Mouse (Mus musculus): ENCODE data around the gene Hnrnpab. TPM values are rescaled to one million over a fixed set of nuclear protein-coding genes. Genes with fewer than 3 reads are reported as not detected.

Hnrnpab gene
- polyA plus RNA-seq (2015; fragmentation: Nextera tagmentation; extraction: Ambion mirVana): 181 and 191 TPM in 2 replicates

DNA sequence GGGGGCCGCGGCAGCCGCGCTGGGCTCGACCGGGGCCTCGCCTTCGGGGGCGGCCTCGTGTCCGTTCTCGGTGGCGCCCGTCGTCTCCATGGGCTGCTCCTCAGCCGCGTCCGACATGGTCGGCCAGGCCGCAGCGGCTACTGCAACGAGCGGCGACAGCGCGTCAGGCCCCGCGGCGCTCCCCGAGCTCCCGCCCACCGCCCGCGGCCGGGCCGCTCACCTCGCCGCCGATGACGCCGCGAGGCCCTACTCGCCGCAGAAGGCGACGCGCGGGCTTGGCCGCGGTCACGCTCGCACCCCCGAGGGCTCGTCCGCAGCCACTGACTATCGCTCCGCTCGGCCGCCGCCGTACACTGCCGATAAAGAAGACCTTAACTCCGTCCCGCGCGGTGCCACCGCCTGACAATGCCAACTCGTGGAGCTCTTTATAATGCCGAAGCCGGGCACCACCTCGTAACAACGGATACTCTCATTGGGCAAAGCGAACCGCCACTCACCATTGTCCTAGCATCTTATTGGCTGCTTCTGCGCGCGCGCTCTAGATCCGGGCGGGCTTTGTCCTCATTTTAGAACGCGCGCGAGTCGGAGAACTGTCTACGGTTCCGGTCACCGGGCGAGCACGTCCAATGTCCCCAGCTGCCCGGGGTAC is at the start of gene Hnrnpab:
TSS of gene Hnrnpab (minus strand) at position 401 of the 649 bp plus-strand sequence.
- under 1% methylated on average over 88 of the region's 91 CpGs for WGBS
- peak within 1 kb of the TSS; percentile 100 for H3K9ac ChIP-seq (ENCODE audit: low read depth, low read length)
- no peak for TF ChIP-seq CTCF (IDR thresholded peaks at IDR 0.05; ENCODE audit: low read depth)
- H3K4me3 ChIP-seq (ENCODE audit: low read depth, low read length): peak within 1 kb of the TSS; percentile 97
- H3K4me1 ChIP-seq (replicated peaks; ENCODE audit: control insufficient read depth, insufficient read depth, low read length): 0 out of 2 replicates have a peak, but pooled peaks cover 8% of the 10 kb centered on the region
- peaks cover 30% of the 10 kb centered on the region for H3K36me3 ChIP-seq (ENCODE audit: control insufficient read depth, insufficient read depth)
- no peaks in the 10 kb centered on the region for H3K27me3 ChIP-seq (replicated peaks; ENCODE audit: control insufficient read depth, insufficient read depth, low read length)
- H3K9me3 ChIP-seq (ENCODE audit: control insufficient read depth): no peaks in the 10 kb centered on the region
- H3K27ac ChIP-seq (ENCODE audit: low read depth, low read length): peak within 1 kb of the TSS; percentile 97
- ATAC-seq: peak; percentile 90
- peak within 1 kb of the TSS; percentile 84 for H3K4me2 ChIP-seq (replicated peaks; ENCODE audit: low read depth)

DNA sequence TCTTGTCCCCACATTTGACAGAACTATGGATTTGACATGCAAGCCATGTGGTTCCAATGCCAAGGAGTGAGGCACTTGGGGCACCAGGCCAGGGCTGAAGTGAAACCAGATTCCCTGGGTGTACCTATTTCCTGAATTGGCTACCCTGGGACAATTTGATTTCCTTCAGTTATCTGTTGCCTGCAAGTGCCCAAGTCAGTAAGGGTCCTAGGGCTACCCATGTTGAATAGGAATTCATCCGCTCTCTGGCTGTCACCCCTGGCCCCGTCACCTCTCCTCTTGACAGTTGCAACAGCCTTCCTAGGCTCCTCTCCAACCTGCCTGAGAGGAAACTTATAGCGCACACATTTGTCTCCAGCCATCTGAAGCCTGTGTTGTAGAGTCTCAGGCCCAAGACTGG is 48.2 kb upstream of the Hnrnpab start:
- no peak overlapping the region for H3K27ac ChIP-seq (ENCODE audit: low read depth, low read length)
- 98% methylated on average over 3 of the region's 3 CpGs for WGBS
- H3K4me1 ChIP-seq (replicated peaks; ENCODE audit: control insufficient read depth, insufficient read depth, low read length): no peaks in the 10 kb centered on the region; the same call in 1 of the 2 replicates
- H3K4me2 ChIP-seq (replicated peaks; ENCODE audit: low read depth): no peak overlapping the region
- no peak for ATAC-seq
- no peak overlapping the region for H3K4me3 ChIP-seq (ENCODE audit: low read depth, low read length)
- no peaks in the 10 kb centered on the region for H3K27me3 ChIP-seq (replicated peaks; ENCODE audit: control insufficient read depth, insufficient read depth, low read length)
- no peak for TF ChIP-seq CTCF (IDR thresholded peaks at IDR 0.05; ENCODE audit: low read depth)
- H3K36me3 ChIP-seq (ENCODE audit: control insufficient read depth, insufficient read depth): peaks cover 10% of the 10 kb centered on the region; the same call in 1 of the 2 replicates
- H3K9ac ChIP-seq (ENCODE audit: low read depth, low read length): no peak overlapping the region
- H3K9me3 ChIP-seq (ENCODE audit: control insufficient read depth): no peaks in the 10 kb centered on the region

DNA sequence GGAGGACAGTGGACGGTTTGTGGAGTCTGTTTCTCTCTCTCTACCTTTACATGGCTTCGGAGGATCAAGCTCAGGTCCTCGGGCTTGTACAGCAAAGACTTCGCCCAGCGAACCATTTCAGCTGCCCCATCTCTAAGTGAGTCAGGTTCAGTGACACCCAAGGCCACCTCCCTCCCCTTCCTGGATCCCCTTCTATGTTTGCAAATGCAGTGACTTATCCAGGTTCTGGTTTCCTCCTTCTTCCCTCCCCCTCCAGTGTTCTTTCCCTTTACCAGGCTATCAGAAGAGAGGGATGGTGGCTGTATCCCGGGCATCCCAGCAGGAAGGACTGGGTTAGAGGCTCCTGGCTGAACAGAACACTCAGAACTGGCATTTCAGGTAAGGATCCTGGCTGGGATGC is 47.1 kb upstream of the Hnrnpab start:
- no peaks in the 10 kb centered on the region for H3K9me3 ChIP-seq (ENCODE audit: control insufficient read depth)
- TF ChIP-seq CTCF (IDR thresholded peaks at IDR 0.05; ENCODE audit: low read depth): no peak
- H3K9ac ChIP-seq (ENCODE audit: low read depth, low read length): no peak overlapping the region
- WGBS: 86% methylated on average over 6 of the region's 6 CpGs
- no peak overlapping the region for H3K27ac ChIP-seq (ENCODE audit: low read depth, low read length)
- no peak overlapping the region for H3K4me3 ChIP-seq (ENCODE audit: low read depth, low read length)
- no peaks in the 10 kb centered on the region for H3K27me3 ChIP-seq (replicated peaks; ENCODE audit: control insufficient read depth, insufficient read depth, low read length)
- peaks cover 5% of the 10 kb centered on the region for H3K4me1 ChIP-seq (replicated peaks; ENCODE audit: control insufficient read depth, insufficient read depth, low read length)
- H3K36me3 ChIP-seq (ENCODE audit: control insufficient read depth, insufficient read depth): peaks cover 10% of the 10 kb centered on the region; the same call in 1 of the 2 replicates
- no peak for ATAC-seq
- no peak overlapping the region for H3K4me2 ChIP-seq (replicated peaks; ENCODE audit: low read depth)

DNA sequence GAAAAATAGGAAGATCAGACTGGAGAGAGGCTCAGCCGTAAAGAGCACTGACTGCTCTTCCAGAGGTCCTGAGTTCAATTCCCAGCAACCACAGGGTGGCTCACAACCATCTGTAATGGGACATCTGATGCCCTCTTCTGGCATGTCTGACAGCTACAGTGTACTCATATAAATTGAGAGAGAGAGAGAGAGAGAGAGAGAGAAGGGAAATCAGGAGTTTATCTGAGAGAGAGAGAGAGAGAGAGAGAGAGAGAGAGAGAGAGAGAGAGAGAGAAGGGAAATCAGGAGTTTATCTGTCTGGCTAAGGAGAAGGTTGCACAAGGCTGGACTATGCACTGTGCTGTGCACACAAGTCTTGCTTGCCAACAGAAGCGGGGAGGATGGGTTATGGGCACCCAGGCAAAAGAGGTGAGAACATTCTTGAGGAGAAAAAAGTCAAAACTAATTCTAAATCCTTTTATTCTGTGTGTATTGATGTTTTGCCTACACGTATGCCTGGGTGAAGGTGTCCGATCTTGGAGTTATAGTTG is 46.3 kb upstream of the Hnrnpab start:
- ATAC-seq: no peak
- peaks cover 10% of the 10 kb centered on the region; the same call in 1 of the 2 replicates for H3K36me3 ChIP-seq (ENCODE audit: control insufficient read depth, insufficient read depth)
- H3K4me2 ChIP-seq (replicated peaks; ENCODE audit: low read depth): no peak overlapping the region
- H3K4me3 ChIP-seq (ENCODE audit: low read depth, low read length): no peak overlapping the region
- no peaks in the 10 kb centered on the region for H3K27me3 ChIP-seq (replicated peaks; ENCODE audit: control insufficient read depth, insufficient read depth, low read length)
- peaks cover 5% of the 10 kb centered on the region for H3K4me1 ChIP-seq (replicated peaks; ENCODE audit: control insufficient read depth, insufficient read depth, low read length)
- H3K9me3 ChIP-seq (ENCODE audit: control insufficient read depth): no peaks in the 10 kb centered on the region
- no peak overlapping the region for H3K27ac ChIP-seq (ENCODE audit: low read depth, low read length)
- 78% methylated on average over 4 of the region's 4 CpGs for WGBS
- H3K9ac ChIP-seq (ENCODE audit: low read depth, low read length): no peak overlapping the region
- peak; percentile 32; the same call in 1 of the 2 replicates for TF ChIP-seq CTCF (IDR thresholded peaks at IDR 0.05; ENCODE audit: low read depth)

DNA sequence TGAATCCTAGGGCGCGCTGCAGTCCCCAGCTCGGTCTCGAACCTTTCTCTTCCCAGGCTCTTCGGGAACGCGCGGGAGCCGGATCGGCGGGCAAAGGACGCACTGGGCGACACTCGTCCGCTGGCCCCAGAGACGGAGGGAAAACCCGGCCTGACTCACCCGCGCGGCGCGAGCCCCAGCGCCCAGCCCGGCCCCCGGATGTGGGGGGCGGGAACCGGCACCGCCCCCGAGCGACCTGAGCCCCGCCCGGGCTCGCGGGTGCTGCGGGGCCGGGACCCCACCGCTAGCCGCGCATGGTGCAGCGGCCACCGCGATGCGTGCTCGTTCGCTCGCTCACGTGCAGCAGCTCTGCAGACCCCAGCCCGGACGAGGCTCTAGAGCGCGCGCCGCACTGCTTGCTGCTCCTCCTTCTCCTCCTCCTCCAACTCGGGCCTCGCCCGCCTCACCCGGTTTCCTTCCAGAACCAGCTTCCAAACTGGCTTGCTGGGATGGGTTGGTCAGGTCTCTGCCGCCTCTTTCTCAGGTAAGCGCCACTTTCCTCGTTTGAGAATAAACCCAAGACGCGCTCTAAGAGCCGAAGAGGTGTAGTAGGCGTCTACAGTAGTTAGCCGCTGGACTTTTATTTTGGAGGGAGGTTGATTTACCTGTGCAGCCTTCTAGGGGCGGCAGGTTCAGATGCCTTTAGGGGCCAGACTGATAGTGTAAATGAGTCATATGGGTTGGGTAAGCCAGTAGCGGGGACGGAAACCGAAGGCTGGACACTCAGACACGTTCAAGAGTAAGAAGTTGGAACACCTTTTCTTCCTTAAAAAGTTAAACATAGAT is 44.3 kb upstream of the Hnrnpab start, which contains the start of the genes N4bp3 and D930048N14Rik:
TSS of gene N4bp3 (minus strand) at position 152 of the 825 bp plus-strand sequence.
TSS of gene D930048N14Rik (plus strand) at position 264 of the 825 bp plus-strand sequence.
- peak within 1 kb of the TSS; percentile 95 for H3K4me2 ChIP-seq (replicated peaks; ENCODE audit: low read depth)
- H3K9ac ChIP-seq (ENCODE audit: low read depth, low read length): peak within 1 kb of the TSS; percentile 57
- WGBS: under 1% methylated on average over 67 of the region's 70 CpGs
- H3K9me3 ChIP-seq (ENCODE audit: control insufficient read depth): no peaks in the 10 kb centered on the region
- peaks cover 8% of the 10 kb centered on the region for H3K4me1 ChIP-seq (replicated peaks; ENCODE audit: control insufficient read depth, insufficient read depth, low read length)
- H3K4me3 ChIP-seq (ENCODE audit: low read depth, low read length): peak within 1 kb of the TSS; percentile 65
- ATAC-seq: peak; percentile 78
- H3K36me3 ChIP-seq (ENCODE audit: control insufficient read depth, insufficient read depth): peaks cover 10% of the 10 kb centered on the region; the same call in 1 of the 2 replicates
- peak within 1 kb of the TSS; percentile 64 for H3K27ac ChIP-seq (ENCODE audit: low read depth, low read length)
- no peaks in the 10 kb centered on the region for H3K27me3 ChIP-seq (replicated peaks; ENCODE audit: control insufficient read depth, insufficient read depth, low read length)
- TF ChIP-seq CTCF (IDR thresholded peaks at IDR 0.05; ENCODE audit: low read depth): no peak

DNA sequence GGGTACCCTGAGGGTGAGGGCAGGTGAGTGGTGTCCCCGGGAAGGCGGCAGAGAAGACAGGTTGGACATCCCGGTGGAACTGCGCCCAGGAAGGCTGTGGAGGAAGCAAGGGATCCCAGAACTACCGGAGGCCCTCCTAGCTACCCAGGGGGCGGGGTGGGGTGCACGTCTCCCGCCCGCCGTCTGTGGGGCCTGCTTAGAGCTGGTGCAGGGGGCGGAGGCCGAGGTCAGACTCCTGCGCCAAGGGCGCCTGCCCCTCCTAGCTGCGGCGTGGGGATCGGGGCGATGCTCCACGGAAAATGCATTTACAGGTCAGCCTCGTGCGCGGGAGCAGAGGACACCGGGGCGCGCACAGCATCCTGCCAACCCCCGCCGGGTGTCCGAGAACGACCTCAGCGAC is 43.6 kb upstream of the Hnrnpab start:
- Histone ChIP-seq H3K9me3 (ENCODE audit: control insufficient read depth) (no peaks in the 10 kb centered on the region), H3K4me2 (replicated peaks; ENCODE audit: low read depth) (peak overlapping the region; percentile 95), H3K27ac (ENCODE audit: low read depth, low read length) (peak overlapping the region; percentile 64), H3K27me3 (replicated peaks; ENCODE audit: control insufficient read depth, insufficient read depth, low read length) (no peaks in the 10 kb centered on the region), H3K36me3 (ENCODE audit: control insufficient read depth, insufficient read depth) (peaks cover 10% of the 10 kb centered on the region), H3K4me1 (replicated peaks; ENCODE audit: control insufficient read depth, insufficient read depth, low read length) (peaks cover 8% of the 10 kb centered on the region), H3K4me3 (ENCODE audit: low read depth, low read length) (peak overlapping the region; percentile 65), H3K9ac (ENCODE audit: low read depth, low read length) (peak overlapping the region; percentile 57)
- no peak for TF ChIP-seq CTCF (IDR thresholded peaks at IDR 0.05; ENCODE audit: low read depth)
- WGBS: 1% methylated on average over 30 of the region's 30 CpGs
- 0 out of 2 replicates have a peak, but pooled peaks have one; percentile 18 for ATAC-seq

Data from intestine, postnatal 0 days (tissue).